Mouse (Mus musculus): ENCODE data around the gene Timm17a. TPM values are rescaled to one million over a fixed set of nuclear protein-coding genes. Genes with fewer than 3 reads are reported as not detected.

Gene Timm17a
- polyA plus RNA-seq, 1 experiment from 2014 or later, result 203 TPM

- Histone ChIP-seq H3K4me3 (replicated peaks) (no peak overlapping the region), H3K36me3 (peaks cover 23% of the 10 kb centered on the region), H3K9me3 (replicated peaks) (no peaks in the 10 kb centered on the region), H3K27me3 (no peaks in the 10 kb centered on the region), H3K4me1 (replicated peaks) (0 out of 2 replicates have a peak, but pooled peaks cover 6% of the 10 kb centered on the region), H3K9ac (no peak overlapping the region), H3K27ac (no peak overlapping the region), H3K4me2 (no peak overlapping the region)
- 77% methylated on average over 9 of the region's 9 CpGs for WGBS (ENCODE audit: insufficient replicate concordance)
- ATAC-seq (ENCODE audit: low read depth), result no peak
- DNase-seq, result no peak
These were observed 42.2 kb downstream of the Timm17a start for GRCm38 (mm10) chr1:135271371-135271770.

GRCm38 (mm10) chr1:135267663-135268446, 45.7 kb downstream of the Timm17a start:
- Histone ChIP-seq H3K9me3 (replicated peaks) (no peaks in the 10 kb centered on the region), H3K4me3 (replicated peaks) (no peak overlapping the region), H3K4me1 (replicated peaks) (peaks cover 10% of the 10 kb centered on the region; the same call in 1 of the 2 replicates), H3K9ac (no peak overlapping the region), H3K4me2 (no peak overlapping the region), H3K36me3 (peaks cover 30% of the 10 kb centered on the region), H3K27me3 (no peaks in the 10 kb centered on the region), H3K27ac (peak overlapping the region; percentile 27; the same call in 1 of the 2 replicates)
- ATAC-seq (ENCODE audit: low read depth), result no peak
- no peak for DNase-seq
- 24% methylated on average over 10 of the region's 10 CpGs for WGBS (ENCODE audit: insufficient replicate concordance)

- H3K4me2 ChIP-seq, result no peak overlapping the region
- ATAC-seq (ENCODE audit: low read depth) (no peak), DNase-seq (no peak)
- H3K4me1 ChIP-seq (replicated peaks), result peaks cover 10% of the 10 kb centered on the region; the same call in 1 of the 2 replicates
- H3K4me3 ChIP-seq (replicated peaks), result no peak overlapping the region
- H3K9ac ChIP-seq, result no peak overlapping the region
- peaks cover 34% of the 10 kb centered on the region for H3K36me3 ChIP-seq
- 45% methylated on average over 5 of the region's 5 CpGs for WGBS (ENCODE audit: insufficient replicate concordance)
- no peaks in the 10 kb centered on the region for H3K9me3 ChIP-seq (replicated peaks)
- H3K27me3 ChIP-seq, result no peaks in the 10 kb centered on the region
- H3K27ac ChIP-seq, result no peak overlapping the region
These were observed 47.7 kb downstream of the Timm17a start for GRCm38 (mm10) chr1:135265834-135266233.

GRCm38 (mm10) chr1:135263316-135263715, 50.3 kb downstream of the Timm17a start:
- H3K4me1 ChIP-seq (replicated peaks), result peaks cover 17% of the 10 kb centered on the region
- peaks cover 3% of the 10 kb centered on the region; the same call in 1 of the 2 replicates for H3K27me3 ChIP-seq
- H3K27ac ChIP-seq, result no peak overlapping the region
- ATAC-seq (ENCODE audit: low read depth), result no peak
- peaks cover 34% of the 10 kb centered on the region for H3K36me3 ChIP-seq
- H3K9me3 ChIP-seq (replicated peaks), result no peaks in the 10 kb centered on the region
- no peak overlapping the region for H3K4me3 ChIP-seq (replicated peaks)
- WGBS (ENCODE audit: insufficient replicate concordance), result 76% methylated on average over 9 of the region's 9 CpGs
- DNase-seq, result no peak
- H3K9ac ChIP-seq, result no peak overlapping the region
- no peak overlapping the region for H3K4me2 ChIP-seq

GRCm38 (mm10) chr1:135262329-135262728, 51.2 kb downstream of the Timm17a start:
- Histone ChIP-seq H3K27ac (no peak overlapping the region), H3K4me3 (replicated peaks) (no peak overlapping the region), H3K4me2 (no peak overlapping the region), H3K9ac (no peak overlapping the region), H3K27me3 (peaks cover 7% of the 10 kb centered on the region; the same call in 1 of the 2 replicates), H3K9me3 (replicated peaks) (no peaks in the 10 kb centered on the region), H3K36me3 (peaks cover 34% of the 10 kb centered on the region), H3K4me1 (replicated peaks) (peaks cover 14% of the 10 kb centered on the region)
- ATAC-seq (ENCODE audit: low read depth) (no peak), DNase-seq (no peak)
- 61% methylated on average over 3 of the region's 3 CpGs for WGBS (ENCODE audit: insufficient replicate concordance)

GRCm38 (mm10) chr1:135260931-135261330, 52.6 kb downstream of the Timm17a start:
- H3K9ac ChIP-seq, result no peak overlapping the region
- peaks cover 11% of the 10 kb centered on the region; the same call in 1 of the 2 replicates for H3K27me3 ChIP-seq
- H3K4me2 ChIP-seq, result no peak overlapping the region
- H3K4me1 ChIP-seq (replicated peaks), result peaks cover 12% of the 10 kb centered on the region
- no peak overlapping the region for H3K4me3 ChIP-seq (replicated peaks)
- no peak overlapping the region for H3K27ac ChIP-seq
- peaks cover 28% of the 10 kb centered on the region for H3K36me3 ChIP-seq
- ATAC-seq (ENCODE audit: low read depth), result no peak
- H3K9me3 ChIP-seq (replicated peaks), result no peaks in the 10 kb centered on the region
- DNase-seq, result no peak
- WGBS (ENCODE audit: insufficient replicate concordance), result 60% methylated on average over 6 of the region's 6 CpGs

- 2% methylated on average over 10 of the region's 10 CpGs for WGBS (ENCODE audit: insufficient replicate concordance)
- Histone ChIP-seq H3K9ac (peak overlapping the region; percentile 42), H3K4me1 (replicated peaks) (peaks cover 11% of the 10 kb centered on the region), H3K27me3 (peaks cover 11% of the 10 kb centered on the region; the same call in 1 of the 2 replicates), H3K27ac (peak overlapping the region; percentile 62), H3K36me3 (peaks cover 19% of the 10 kb centered on the region), H3K9me3 (replicated peaks) (no peaks in the 10 kb centered on the region), H3K4me3 (replicated peaks) (peak overlapping the region; percentile 44), H3K4me2 (peak overlapping the region; percentile 63)
- DNase-seq (peak; percentile 75), ATAC-seq (ENCODE audit: low read depth) (peak; percentile 69)
These were observed 54.5 kb downstream of the Timm17a start for GRCm38 (mm10) chr1:135259128-135259436.

GRCm38 (mm10) chr1:135258380-135259127, 55.0 kb downstream of the Timm17a start, which contains the start of gene Elf3:
Gene Elf3 (minus strand): TSS chr1:135258568.
- H3K27me3 ChIP-seq, result peaks cover 11% of the 10 kb centered on the region; the same call in 1 of the 2 replicates
- peak within 1 kb of the TSS; percentile 63 for H3K4me2 ChIP-seq
- H3K4me1 ChIP-seq (replicated peaks), result peaks cover 11% of the 10 kb centered on the region
- 29% methylated on average over 19 of the region's 19 CpGs for WGBS (ENCODE audit: insufficient replicate concordance)
- peak within 1 kb of the TSS; percentile 44 for H3K4me3 ChIP-seq (replicated peaks)
- peaks cover 14% of the 10 kb centered on the region for H3K36me3 ChIP-seq
- peak within 1 kb of the TSS; percentile 42 for H3K9ac ChIP-seq
- DNase-seq (no peak), ATAC-seq (ENCODE audit: low read depth) (peak; percentile 78)
- peak within 1 kb of the TSS; percentile 62 for H3K27ac ChIP-seq
- no peaks in the 10 kb centered on the region for H3K9me3 ChIP-seq (replicated peaks)

- Histone ChIP-seq H3K4me1 (replicated peaks) (peaks cover 27% of the 10 kb centered on the region), H3K36me3 (no peaks in the 10 kb centered on the region), H3K4me3 (replicated peaks) (no peak overlapping the region), H3K27me3 (peaks cover 11% of the 10 kb centered on the region; the same call in 1 of the 2 replicates), H3K9ac (no peak overlapping the region), H3K27ac (no peak overlapping the region), H3K9me3 (replicated peaks) (no peaks in the 10 kb centered on the region), H3K4me2 (no peak overlapping the region)
- WGBS (ENCODE audit: insufficient replicate concordance), result 66% methylated on average over 6 of the region's 6 CpGs
- DNase-seq (no peak), ATAC-seq (ENCODE audit: low read depth) (no peak)
These were observed 57.3 kb downstream of the Timm17a start for GRCm38 (mm10) chr1:135256299-135256698.

- H3K27ac ChIP-seq, result 0 out of 2 replicates have a peak overlapping the region, but pooled peaks have one; percentile 14
- no peak overlapping the region for H3K4me2 ChIP-seq
- no peaks in the 10 kb centered on the region for H3K36me3 ChIP-seq
- DNase-seq, result no peak
- H3K4me1 ChIP-seq (replicated peaks), result peaks cover 49% of the 10 kb centered on the region
- H3K9ac ChIP-seq, result no peak overlapping the region
- H3K27me3 ChIP-seq, result peaks cover 13% of the 10 kb centered on the region; the same call in 1 of the 2 replicates
- no peaks in the 10 kb centered on the region for H3K9me3 ChIP-seq (replicated peaks)
- ATAC-seq (ENCODE audit: low read depth), result no peak
- 49% methylated on average over 4 of the region's 4 CpGs for WGBS (ENCODE audit: insufficient replicate concordance)
- H3K4me3 ChIP-seq (replicated peaks), result no peak overlapping the region
These were observed 60.7 kb downstream of the Timm17a start for GRCm38 (mm10) chr1:135252854-135253253.

- 78% methylated on average over 8 of the region's 8 CpGs for WGBS (ENCODE audit: insufficient replicate concordance)
- no peak overlapping the region for H3K4me3 ChIP-seq (replicated peaks)
- H3K4me2 ChIP-seq, result no peak overlapping the region
- ATAC-seq (ENCODE audit: low read depth) (no peak), DNase-seq (no peak)
- H3K27ac ChIP-seq, result peak overlapping the region; percentile 90
- H3K4me1 ChIP-seq (replicated peaks), result peaks cover 52% of the 10 kb centered on the region
- no peaks in the 10 kb centered on the region for H3K9me3 ChIP-seq (replicated peaks)
- peaks cover 10% of the 10 kb centered on the region; the same call in 1 of the 2 replicates for H3K27me3 ChIP-seq
- H3K36me3 ChIP-seq, result no peaks in the 10 kb centered on the region
- no peak overlapping the region for H3K9ac ChIP-seq
These were observed 62.2 kb downstream of the Timm17a start for GRCm38 (mm10) chr1:135251405-135251804.

Measured in liver, embryonic 13.5 days (tissue).